Mouse (Mus musculus) lung, postnatal 25 days (tissue): ENCODE data around the gene Moxd1.

Experiments
- DNase-seq: peaks from one replicate; pipeline ENCODE4 v3.0.0; 2022; ENCODE audit warnings: low spot score

The Moxd1 gene

GRCm38 (mm10) chr10:24223449-24224143 lies at the start of gene Moxd1:
Gene Moxd1 (plus strand): TSS chr10:24223517.
- peak; percentile 6 for DNase-seq

GRCm38 (mm10) chr10:24190392-24190791 lies 32.9 kb upstream of the Moxd1 start:
- DNase-seq: no peak

GRCm38 (mm10) chr10:24191977-24192376 lies 31.3 kb upstream of the Moxd1 start:
- DNase-seq: no peak

- no peak for DNase-seq
Measured at GRCm38 (mm10) chr10:24199303-24199702, 24.0 kb upstream of the Moxd1 start.

GRCm38 (mm10) chr10:24200099-24200498 lies 23.2 kb upstream of the Moxd1 start:
- no peak for DNase-seq

GRCm38 (mm10) chr10:24210075-24210474 lies 13.2 kb upstream of the Moxd1 start:
- DNase-seq: no peak

- no peak for DNase-seq
Measured at GRCm38 (mm10) chr10:24213297-24213696, 10.0 kb upstream of the Moxd1 start.

GRCm38 (mm10) chr10:24217558-24218268 lies 5.6 kb upstream of the Moxd1 start:
- DNase-seq: no peak

GRCm38 (mm10) chr10:24220931-24221330 lies 2.4 kb upstream of the Moxd1 start:
- no peak for DNase-seq

- DNase-seq: no peak
Measured at GRCm38 (mm10) chr10:24222911-24223310, 406 bp upstream of the Moxd1 start.

- no peak for DNase-seq
Measured at GRCm38 (mm10) chr10:24224591-24224990, 1.3 kb downstream of the Moxd1 start.

- no peak for DNase-seq
Measured at GRCm38 (mm10) chr10:24228318-24229183, 5.2 kb downstream of the Moxd1 start.

- DNase-seq: no peak
Measured at GRCm38 (mm10) chr10:24232281-24232680, 9.0 kb downstream of the Moxd1 start.

GRCm38 (mm10) chr10:24235426-24236283 lies 12.3 kb downstream of the Moxd1 start:
- no peak for DNase-seq

- DNase-seq: no peak
Measured at GRCm38 (mm10) chr10:24246815-24247214, 23.5 kb downstream of the Moxd1 start.

- no peak for DNase-seq
Measured at GRCm38 (mm10) chr10:24248116-24248515, 24.8 kb downstream of the Moxd1 start.

GRCm38 (mm10) chr10:24251631-24252030 lies 28.3 kb downstream of the Moxd1 start:
- DNase-seq: no peak

- DNase-seq: no peak
Measured at GRCm38 (mm10) chr10:24258150-24258549, 34.8 kb downstream of the Moxd1 start.

- no peak for DNase-seq
Measured at GRCm38 (mm10) chr10:24258885-24259284, 35.6 kb downstream of the Moxd1 start.

GRCm38 (mm10) chr10:24259794-24260590 lies 36.7 kb downstream of the Moxd1 start:
- DNase-seq: no peak

- DNase-seq: no peak
Measured at GRCm38 (mm10) chr10:24267520-24267919, 44.2 kb downstream of the Moxd1 start.
